Mouse (Mus musculus) MEL (cell line): ENCODE measurements around the gene Eif1ad.

ENCODE experiments used
- HCFC1 ChIP-seq: IDR thresholded peaks from 2 replicates; pipeline ENCODE4 v1.6.1; 2012; ENCODE audit warnings: low read depth, mild to moderate bottlenecking, inconsistent platforms, low read length, improper control_type of control experiment, moderate library complexity
- POLR2A ChIP-seq, 2 experiments: IDR thresholded peaks; 2 replicates each; pipeline ENCODE4 v1.6.1; 2011 to 2012; ENCODE audit warnings: low read length in 2 of 2, mild to moderate bottlenecking in 2 of 2, control low read depth in 1 of 2, improper control_type of control experiment in 1 of 2, low read depth in 1 of 2, moderate library complexity in 1 of 2; ENCODE audit not compliant: control insufficient read depth in 1 of 2, insufficient read depth in 1 of 2, poor library complexity in 1 of 2
- POLR2AphosphoS2 ChIP-seq: IDR thresholded peaks from 2 replicates; pipeline ENCODE4 v1.6.1; 2011; ENCODE audit warnings: low read length, improper control_type of control experiment

DNA sequence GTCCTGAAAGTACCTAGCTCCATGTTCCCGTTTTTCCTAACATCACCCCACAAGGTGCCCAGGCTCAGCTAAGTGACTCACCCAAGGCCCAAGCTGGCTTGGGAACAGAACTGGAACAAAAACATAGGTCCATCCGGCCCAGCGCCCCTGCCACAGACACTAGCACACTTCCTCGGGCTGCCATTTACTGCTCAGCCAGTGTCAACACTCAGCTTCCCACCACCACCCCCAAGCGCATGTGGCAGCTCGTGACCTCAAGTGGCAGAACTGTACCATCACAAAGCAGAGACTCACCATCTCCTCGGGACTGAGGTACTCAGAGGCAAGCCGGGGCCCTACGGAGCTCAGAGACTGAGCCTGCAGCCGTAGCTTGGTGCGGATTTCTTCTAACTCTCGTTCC is 16.8 kb downstream of the Eif1ad start:
- TF ChIP-seq POLR2A (IDR thresholded peaks at IDR 0.05; ENCODE audit: control insufficient read depth in 1 of 2, insufficient read depth in 1 of 2, low read depth in 1 of 2, low read length in 2 of 2, poor library complexity in 1 of 2) (no peak), HCFC1 (no peak), POLR2AphosphoS2 (no peak)
